ENCODE assay signal across 8 mouse cellular contexts in the genomic region with DNA sequence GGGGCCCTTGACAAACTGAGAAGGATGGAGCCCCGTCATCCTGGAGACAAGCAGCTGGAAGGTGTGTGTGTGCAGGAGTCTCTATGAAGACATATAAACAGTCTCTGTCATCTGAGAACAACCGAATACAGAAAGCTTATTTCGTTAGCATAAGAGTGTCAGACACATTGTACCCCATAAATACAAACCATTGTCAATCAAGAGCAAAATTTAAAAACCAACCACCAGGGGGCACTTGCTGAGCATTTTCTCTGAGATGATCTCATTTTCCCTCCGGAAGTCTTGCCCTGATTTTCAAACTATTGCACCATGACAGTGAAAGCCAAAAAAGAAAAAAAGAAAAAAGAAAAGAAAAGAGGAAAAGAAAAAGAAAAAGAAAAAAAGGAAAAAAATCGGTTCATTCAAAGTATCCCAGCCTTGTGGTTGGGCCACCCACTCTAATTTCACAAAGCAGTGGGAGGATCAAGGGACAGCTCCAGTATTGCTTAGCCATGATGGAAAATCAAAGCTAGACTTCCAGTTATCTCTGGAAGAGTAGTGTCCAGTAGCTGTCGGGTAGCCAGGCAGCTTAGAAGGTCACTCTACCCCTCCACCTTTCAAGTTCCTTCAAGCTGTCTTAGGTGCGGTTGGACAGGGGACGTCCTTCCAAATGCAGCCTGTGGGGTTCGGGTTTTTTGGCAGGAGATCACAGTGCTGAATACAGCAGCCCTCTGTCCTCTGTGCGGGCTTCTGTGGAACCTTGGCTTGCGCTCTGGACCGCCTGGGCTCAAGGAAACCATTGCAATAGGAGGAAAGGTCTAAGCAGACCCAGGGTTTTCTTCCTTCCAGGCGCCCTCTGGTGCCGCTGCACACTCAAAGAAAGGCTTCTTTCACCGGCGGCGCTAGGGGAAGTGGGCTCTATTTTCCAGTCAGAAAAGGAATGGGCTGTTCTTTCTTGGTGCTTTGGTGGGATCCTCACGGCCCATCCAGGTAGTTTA. TPM values are rescaled to one million over a fixed set of nuclear protein-coding genes. Genes with fewer than 3 reads are reported as not detected.
DNase-seq lines count a peak whose midpoint lies in the region; ATAC-seq and TF ChIP-seq lines count a peak whose summit lies in the region.

No protein-coding gene starts in this region.

- no peak overlapping the region for H3K9ac ChIP-seq in limb, embryonic 11.5 days (ENCODE audit: low read length)

- no peak for ATAC-seq in limb, embryonic 11.5 days (ENCODE audit: insufficient number of reproducible peaks, low FRiP score, low TSS enrichment, low read depth)
- 0 out of 2 replicates have a peak, but pooled peaks have one; percentile 15 for ATAC-seq in megakaryocyte progenitor cell, adult 5-6 weeks (replicated peaks; ENCODE audit: poor library complexity)

- no peaks in the 10 kb centered on the region for H3K4me1 ChIP-seq in limb, embryonic 11.5 days (ENCODE audit: control insufficient read depth, insufficient read depth, low read length)
- H3K4me1 ChIP-seq in limb, embryonic 10.5 days = no peaks in the 10 kb centered on the region
- no peaks in the 10 kb centered on the region for H3K4me1 ChIP-seq in embryonic fibroblast, embryonic 13.5 days (ENCODE audit: control insufficient read depth, insufficient read depth, low read length)

- TF ChIP-seq CTCF in embryonic fibroblast, embryonic 13.5 days (IDR thresholded peaks at IDR 0.05; ENCODE audit: borderline replicate concordance, insufficient read depth, low read length) = no peak

- no peak overlapping the region for H3K4me3 ChIP-seq in limb, embryonic 11.5 days (ENCODE audit: low read depth, low read length)
- no peak overlapping the region for H3K4me3 ChIP-seq in limb, embryonic 10.5 days
- no peak overlapping the region for H3K4me3 ChIP-seq in embryonic fibroblast, embryonic 13.5 days (ENCODE audit: insufficient read depth, low read length)

- intact Hi-C loops in heart, postnatal 14 days (cut with DNase I) = loop anchor here (2.0 kb wide), 1 partner anchor 113 kb away; no protein-coding TSS in a partner anchor

- 0 out of 2 replicates have a peak, but pooled peaks cover 1% of the 10 kb centered on the region for H3K9me3 ChIP-seq in limb, embryonic 11.5 days (ENCODE audit: control insufficient read depth, low read length)
- H3K9me3 ChIP-seq in limb, embryonic 10.5 days (replicated peaks) = no peaks in the 10 kb centered on the region

- H3K27me3 ChIP-seq in limb, embryonic 11.5 days (ENCODE audit: control insufficient read depth, insufficient read depth, low read length) = no peaks in the 10 kb centered on the region
- no peaks in the 10 kb centered on the region for H3K27me3 ChIP-seq in limb, embryonic 10.5 days (ENCODE audit: low read depth, poor library complexity, severe bottlenecking)

- H3K36me3 ChIP-seq in limb, embryonic 11.5 days (ENCODE audit: control insufficient read depth, insufficient read depth, low read length) = no peaks in the 10 kb centered on the region
- H3K36me3 ChIP-seq in limb, embryonic 10.5 days = no peaks in the 10 kb centered on the region

- TF ChIP-seq POLR2A in embryonic fibroblast, embryonic 13.5 days (IDR thresholded peaks at IDR 0.05; ENCODE audit: low read depth, low read length) = no peak

- no peak for DNase-seq in limb, embryonic 11.5 days (ENCODE audit: low spot score)
- DNase-seq in limb, embryonic 10.5 days (ENCODE audit: low spot score) = no peak
- DNase-seq in adrenal gland, postnatal 36 days = peak; percentile 38 to 71
- DNase-seq in heart, postnatal 14 days = peak; percentile 53 to 74
- peak; percentile 62 for DNase-seq in left cerebral cortex, adult 11 months (ENCODE audit: low spot score)
- peak; percentile 54 for DNase-seq in right cerebral cortex, postnatal 4 days

- H3K27ac ChIP-seq in limb, embryonic 11.5 days (replicated peaks; ENCODE audit: low read depth, low read length) = no peak overlapping the region
- H3K27ac ChIP-seq in limb, embryonic 10.5 days = no peak overlapping the region
- peak overlapping the region; percentile 86 for H3K27ac ChIP-seq in embryonic fibroblast, embryonic 13.5 days (ENCODE audit: insufficient read depth, low read length)

- 49% methylated on average over 18 of the region's 18 CpGs for WGBS in limb, embryonic 11.5 days
- 56% methylated on average over 18 of the region's 18 CpGs for WGBS in limb, embryonic 10.5 days

- 0 out of 2 replicates have a peak overlapping the region, but pooled peaks have one; percentile 12 for H3K4me2 ChIP-seq in limb, embryonic 11.5 days (ENCODE audit: low read depth, severe bottlenecking)

RNA-seq across cellular contexts. Expression of gene Erv3, which starts 31.3 kb away (rescaled TPM):
- polyA plus RNA-seq in limb, embryonic 11.5 days (2014; fragmentation: Nextera tagmentation; extraction: Ambion mirVana) = not detected in 2 replicates
- not detected in 2 replicates for polyA plus RNA-seq in limb, embryonic 10.5 days (2016; fragmentation: Nextera tagmentation; extraction: Ambion mirVana)
- not detected for total RNA-seq in adrenal gland, postnatal 36 days (2021)
- polyA plus RNA-seq in embryonic fibroblast, embryonic 13.5 days (2011; ENCODE audit: insufficient read length, low read depth, missing spikeins) = not detected in 2 replicates
- not detected for total RNA-seq in heart, postnatal 14 days (2021)
- not detected in 2 replicates for total RNA-seq in megakaryocyte progenitor cell, adult 5-6 weeks (2015)
- not detected in 2 replicates for total RNA-seq in megakaryocyte progenitor cell, adult 5-6 weeks (2017)

Comparison
In these comparisons a context has a peak if more than half of its experiments do, and no peak if none do; other contexts are left out.
1. DNase-seq: peak in adrenal gland, postnatal 36 days (2 of 2), heart, postnatal 14 days (2 of 2), left cerebral cortex, adult 11 months (single experiment) and right cerebral cortex, postnatal 4 days (single experiment); none in limb, embryonic 11.5 days (single experiment) and limb, embryonic 10.5 days (single experiment).